Comparison of ENCODE assay signal across 12 mouse cellular contexts in genomic region chr8:98685195-98685594, GRCm38 (mm10).
DNase-seq lines count a peak whose midpoint lies in the region; ATAC-seq lines count a peak whose summit lies in the region.
"Had no signal": no experiment of that assay in that cellular context is flagged by ENCODE, and none has a peak within 500 bp of the region (broad histone marks: within the 10 kb centered on the region; RNA-seq: fewer than 3 reads in every experiment).

No protein-coding gene starts in this region.

- H3K9me3 ChIP-seq in forebrain, embryonic 15.5 days: no peaks in the 10 kb centered on the region
- no peaks in the 10 kb centered on the region for H3K9me3 ChIP-seq in forebrain, embryonic 16.5 days (ENCODE audit: control insufficient read depth, low read length)
- H3K9me3 ChIP-seq: liver, embryonic 12.5 days had no signal

- H3K9ac ChIP-seq in forebrain, embryonic 15.5 days (replicated peaks): no peak overlapping the region
- H3K9ac ChIP-seq in forebrain, embryonic 16.5 days (replicated peaks; ENCODE audit: low read depth, low read length): no peak overlapping the region
- H3K9ac ChIP-seq: liver, embryonic 12.5 days had no signal

- DNase-seq in layer of hippocampus, adult 11-12 months (ENCODE audit: low spot score): peak; percentile 23
- DNase-seq in left cerebral cortex, postnatal 10 days (ENCODE audit: extremely low spot score in 1 of 2, low spot score in 2 of 2): peak; percentile 21 to 44
- peak; percentile 56 for DNase-seq in telencephalon, adult 2 months (ENCODE audit: low read depth, low spot score)
- DNase-seq in gastrocnemius, postnatal 10 days: no peak
- DNase-seq in thymus, postnatal 36 days: no peak
- DNase-seq: heart, adult 2 months; lung, postnatal 36 days had no signal

- H3K27me3 ChIP-seq in forebrain, embryonic 15.5 days: no peaks in the 10 kb centered on the region
- no peaks in the 10 kb centered on the region for H3K27me3 ChIP-seq in forebrain, embryonic 16.5 days (replicated peaks; ENCODE audit: control insufficient read depth, insufficient read depth, low read length)
- H3K27me3 ChIP-seq: liver, embryonic 12.5 days had no signal

- peak overlapping the region; percentile 23; the same call in 1 of the 2 replicates for H3K27ac ChIP-seq in forebrain, embryonic 15.5 days (replicated peaks)
- no peak overlapping the region for H3K27ac ChIP-seq in forebrain, embryonic 16.5 days (ENCODE audit: low read length)
- H3K27ac ChIP-seq: heart, adult 2 months; liver, embryonic 12.5 days had no signal

- intact Hi-C loops in left cerebral cortex, postnatal 10 days (cut with DNase I): no loop called here

- H3K4me3 ChIP-seq in forebrain, embryonic 15.5 days: no peak overlapping the region
- H3K4me3 ChIP-seq in forebrain, embryonic 16.5 days (replicated peaks; ENCODE audit: low read length): no peak overlapping the region
- H3K4me3 ChIP-seq: heart, adult 2 months; liver, embryonic 12.5 days had no signal

- 81% methylated on average over 9 of the region's 9 CpGs for WGBS in forebrain, embryonic 15.5 days
- 83% methylated on average over 9 of the region's 9 CpGs for WGBS in forebrain, embryonic 16.5 days

- ATAC-seq in forebrain, embryonic 15.5 days (replicated peaks): no peak
- ATAC-seq in forebrain, embryonic 16.5 days: no peak
- no peak for ATAC-seq in erythroid progenitor cell, adult 5-6 weeks (replicated peaks; ENCODE audit: low FRiP score, poor library complexity, severe bottlenecking)
- ATAC-seq: liver, embryonic 12.5 days; midbrain, embryonic 16.5 days had no signal

- no peaks in the 10 kb centered on the region for H3K36me3 ChIP-seq in forebrain, embryonic 15.5 days
- H3K36me3 ChIP-seq in forebrain, embryonic 16.5 days (ENCODE audit: control insufficient read depth, insufficient read depth): no peaks in the 10 kb centered on the region
- H3K36me3 ChIP-seq: liver, embryonic 12.5 days had no signal

- H3K4me1 ChIP-seq in forebrain, embryonic 15.5 days: no peaks in the 10 kb centered on the region
- no peaks in the 10 kb centered on the region for H3K4me1 ChIP-seq in forebrain, embryonic 16.5 days (replicated peaks; ENCODE audit: control insufficient read depth, insufficient read depth, low read length)
- H3K4me1 ChIP-seq: liver, embryonic 12.5 days had no signal

- no peak overlapping the region for H3K4me2 ChIP-seq in forebrain, embryonic 15.5 days (replicated peaks)
- H3K4me2 ChIP-seq in forebrain, embryonic 16.5 days (ENCODE audit: low read length): no peak overlapping the region
- H3K4me2 ChIP-seq: liver, embryonic 12.5 days had no signal

Comparison
In these comparisons a context has a peak if more than half of its experiments do, and no peak if none do; other contexts are left out.
1. DNase-seq: peak in layer of hippocampus, adult 11-12 months (single experiment), left cerebral cortex, postnatal 10 days (2 of 2) and telencephalon, adult 2 months (single experiment); none in gastrocnemius, postnatal 10 days (single experiment) and thymus, postnatal 36 days (0 of 2).